Mouse (Mus musculus) hindbrain, postnatal 0 days (tissue): ENCODE data around the gene Ube2s. TPM values are rescaled to one million over a fixed set of nuclear protein-coding genes. Genes with fewer than 3 reads are reported as not detected.
"Not testable (repeated sequence)": the region's sequence is repeated elsewhere in the genome, so short reads cannot be mapped to it uniquely, and the experiment has no call there.

ENCODE experiments used
- ATAC-seq: fragments of 200-750 bp; cut with Nextera tagmentation; 2 replicates; pipeline ENCODE4 v1.8.0; 2017; ENCODE audit warnings: mild to moderate bottlenecking, moderate TSS enrichment, moderate library complexity
- DNase-seq: peaks from one replicate; pipeline ENCODE4 v3.0.0-alpha.2; 2015; ENCODE audit warnings: low spot score
- H3K27ac ChIP-seq: fragments of 300-500 bp; sonication (generic); 2 replicates; pipeline ENCODE4 v1.5.1; 2014; ENCODE audit warnings: mild to moderate bottlenecking
- H3K27me3 ChIP-seq: fragments of 300-500 bp; sonication (generic); 2 replicates; pipeline ENCODE4 v1.6.1; 2014; ENCODE audit warnings: low read length, mixed read lengths; ENCODE audit not compliant: insufficient read depth
- H3K36me3 ChIP-seq: fragments of 300-500 bp; sonication (generic); 2 replicates; pipeline ENCODE4 v1.6.1; 2014; ENCODE audit warnings: low read length, mixed read lengths; ENCODE audit not compliant: insufficient read depth
- H3K4me1 ChIP-seq: fragments of 300-500 bp; sonication (generic); 2 replicates; pipeline ENCODE4 v1.6.1; 2014; ENCODE audit warnings: antibody characterized with exemption, low read length, mixed read lengths; ENCODE audit not compliant: insufficient read depth
- H3K4me2 ChIP-seq: fragments of 300-500 bp; sonication (generic); 2 replicates; pipeline ENCODE4 v1.6.1; 2014; ENCODE audit warnings: low read depth, mild to moderate bottlenecking, low read length, moderate library complexity, mixed read lengths
- H3K4me3 ChIP-seq: fragments of 300-500 bp; sonication (generic); 2 replicates; pipeline ENCODE4 v1.5.1; 2014; ENCODE audit warnings: low read length
- H3K9ac ChIP-seq: fragments of 300-500 bp; sonication (generic); replicated peaks from 2 replicates; pipeline ENCODE4 v1.6.1; 2014; ENCODE audit warnings: mild to moderate bottlenecking, low read length, moderate library complexity, mixed read lengths
- H3K9me3 ChIP-seq: fragments of 300-500 bp; sonication (generic); 2 replicates; pipeline ENCODE4 v1.6.1; 2016; ENCODE audit warnings: low read length, mixed read lengths
- CTCF ChIP-seq: IDR thresholded peaks from 2 replicates; pipeline ENCODE4 v1.5.1; 2016; ENCODE audit warnings: antibody characterized with exemption, control low read depth, low read depth
- WGBS: fragments of 180-500 bp; shearing (Covaris S2); extraction: QIAGEN DNeasy Blood & Tissue Kit; methylation state at CpG from one replicate; pipeline ENCODE4 v1.1.7; 2014; 5-methylcytosine and 5-hydroxymethylcytosine counted together
- polyA plus RNA-seq: library from polyadenylated mRNA; unstranded; fragments of >200 nt; fragmentation: Nextera tagmentation; extraction: Ambion mirVana; gene quantifications from 2 replicates; pipeline ENCODE4 v1.2.1, GENCODE M21; 2015
- total RNA-seq: library from RNA; depleted of rRNA; stranded (reverse); fragments of >200 nt; gene quantifications from 2 replicates; pipeline ENCODE4 v1.2.3, GENCODE M21; 2014; rRNA removed

The Ube2s gene
- total RNA-seq (264 and 324 TPM in 2 replicates), polyA plus RNA-seq (223 and 233 TPM in 2 replicates)

DNA sequence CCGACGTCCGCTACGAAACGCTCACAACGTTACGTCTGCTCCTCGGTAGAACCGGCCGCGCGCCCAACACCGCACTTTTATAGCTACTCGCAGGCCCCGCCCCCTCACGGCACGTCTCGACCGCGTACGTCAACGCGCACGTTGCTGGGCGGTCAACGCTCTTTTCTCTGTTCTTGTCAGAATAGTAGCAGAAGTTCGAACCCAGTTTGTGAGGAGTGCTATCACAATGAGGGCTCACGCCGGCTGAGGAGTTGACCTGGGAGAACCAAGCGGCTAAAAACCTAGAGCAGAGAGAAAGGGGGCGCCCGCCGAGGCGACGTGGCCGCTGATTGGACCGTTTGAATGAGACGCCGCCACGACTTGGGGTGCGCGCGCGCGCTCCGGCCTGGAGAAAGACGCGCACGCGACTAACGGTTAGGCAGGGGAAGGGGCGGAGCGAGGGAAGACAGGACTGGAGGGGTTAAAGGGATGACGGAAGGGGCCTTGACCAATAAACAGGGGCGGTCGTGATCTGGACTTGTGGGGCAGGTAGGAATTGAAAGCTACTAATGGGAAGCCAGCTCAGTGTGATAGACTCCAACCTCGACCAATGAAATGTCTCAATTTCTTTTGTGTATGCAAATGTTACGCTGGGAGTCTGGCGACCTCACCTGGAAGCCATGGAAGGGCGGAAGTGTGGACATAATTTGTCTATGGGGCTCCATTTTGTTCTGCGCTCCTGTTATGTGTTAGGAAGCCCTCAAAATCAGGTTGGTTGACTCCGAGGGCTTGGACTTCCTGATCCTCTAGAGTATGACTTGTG, at the start of gene Ube2s:
TSS of gene Ube2s (minus strand) at position 288 of the 802 bp plus-strand sequence.
- DNase-seq = peak; percentile 100
- TF ChIP-seq CTCF = peak; percentile 59
- Histone ChIP-seq H3K4me1 (peaks cover 5% of the 10 kb centered on the region), H3K36me3 (peaks cover 15% of the 10 kb centered on the region; the same call in 1 of the 2 replicates), H3K9me3 (no peaks in the 10 kb centered on the region), H3K27ac (peak within 1 kb of the TSS; percentile 95), H3K27me3 (no peaks in the 10 kb centered on the region), H3K4me3 (peak within 1 kb of the TSS; percentile 99), H3K4me2 (peak within 1 kb of the TSS; percentile 85), H3K9ac (peak within 1 kb of the TSS; percentile 91)
- under 1% methylated on average over 62 of the region's 62 CpGs for WGBS
- ATAC-seq = peak; percentile 99

DNA sequence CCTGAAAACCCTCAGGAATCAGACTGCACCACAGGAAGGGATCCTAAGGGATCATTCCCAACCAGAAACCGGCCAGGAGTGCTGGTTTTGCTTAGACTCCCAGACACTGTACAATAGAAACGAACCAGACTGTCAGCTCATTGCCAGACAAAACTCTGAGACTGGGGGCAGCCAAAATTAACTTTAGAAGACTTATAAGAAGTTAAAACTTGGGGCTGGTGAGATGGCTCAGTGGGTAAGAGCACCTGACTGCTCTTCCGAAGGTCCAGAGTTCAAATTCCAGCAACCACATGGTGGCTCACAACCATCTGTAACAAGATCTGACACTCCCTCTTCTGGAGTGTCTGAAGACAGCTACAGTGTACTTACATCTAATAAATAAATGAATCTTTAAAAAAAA, 48.5 kb upstream of the Ube2s start:
- not testable (repeated sequence) for H3K27me3 ChIP-seq, H3K4me3 ChIP-seq, ATAC-seq, H3K36me3 ChIP-seq, H3K9ac ChIP-seq, H3K4me1 ChIP-seq, H3K4me2 ChIP-seq, H3K9me3 ChIP-seq, H3K27ac ChIP-seq, DNase-seq
- WGBS = 70% methylated on average over 3 of the region's 3 CpGs

DNA sequence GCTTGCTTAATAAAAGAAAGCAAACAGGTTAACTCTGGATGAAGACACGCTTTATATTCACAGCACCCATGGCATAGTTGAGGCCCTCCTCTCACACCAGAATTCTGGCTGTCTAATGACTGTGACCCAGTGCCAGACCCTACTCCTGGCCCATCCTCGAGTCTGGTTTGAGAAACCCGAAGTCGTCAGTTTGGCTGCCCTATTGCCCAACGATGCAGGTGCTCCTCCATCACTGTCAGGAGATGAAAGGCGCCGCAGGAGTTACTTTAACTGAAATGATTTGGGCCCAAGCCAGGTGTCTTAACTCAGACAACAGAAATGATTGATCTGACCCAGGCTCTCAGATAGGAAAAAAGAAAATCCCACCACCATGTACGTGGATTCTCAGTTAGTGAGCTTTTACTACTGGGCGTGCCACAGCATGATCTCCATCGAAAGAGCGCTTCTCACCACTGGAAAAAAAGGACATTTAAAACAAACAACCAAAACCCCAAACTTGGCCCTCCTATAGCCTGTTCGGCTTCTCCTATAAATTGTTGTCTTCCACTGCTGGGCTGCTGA, 47.1 kb upstream of the Ube2s start:
- no peak overlapping the region for H3K9ac ChIP-seq
- H3K27ac ChIP-seq = no peak overlapping the region
- no peak overlapping the region for H3K4me3 ChIP-seq
- ATAC-seq (no peak), DNase-seq (no peak)
- H3K4me1 ChIP-seq = no peaks in the 10 kb centered on the region
- no peaks in the 10 kb centered on the region for H3K27me3 ChIP-seq
- no peak overlapping the region for H3K4me2 ChIP-seq
- no peaks in the 10 kb centered on the region for H3K36me3 ChIP-seq
- H3K9me3 ChIP-seq = no peaks in the 10 kb centered on the region
- WGBS = 65% methylated on average over 12 of the region's 12 CpGs
- no peak for TF ChIP-seq CTCF

DNA sequence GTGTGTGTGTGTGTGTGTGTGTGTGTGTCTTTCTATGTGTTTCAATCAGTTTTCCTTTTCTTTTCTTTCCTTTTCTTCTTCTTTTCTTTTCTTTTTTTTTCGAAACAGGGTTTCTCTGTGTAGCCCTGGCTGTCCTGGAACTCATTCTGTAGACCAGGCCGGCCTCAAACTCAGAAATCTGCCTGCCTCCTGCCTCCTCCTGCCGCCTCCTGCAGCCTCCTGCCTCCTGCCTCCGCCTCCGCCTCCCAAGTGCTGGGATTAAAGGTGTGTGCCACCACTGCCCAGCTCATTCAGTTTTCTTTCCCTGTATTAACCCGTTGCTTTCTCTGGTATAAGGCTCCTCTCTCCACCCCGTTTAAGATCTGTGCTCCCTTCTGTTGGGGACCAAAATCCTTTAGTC, 44.9 kb upstream of the Ube2s start:
- no peaks in the 10 kb centered on the region for H3K9me3 ChIP-seq
- H3K4me1 ChIP-seq = no peaks in the 10 kb centered on the region
- no peak overlapping the region for H3K9ac ChIP-seq
- no peaks in the 10 kb centered on the region for H3K27me3 ChIP-seq
- H3K4me3 ChIP-seq = no peak overlapping the region
- no peak for ATAC-seq
- H3K4me2 ChIP-seq = no peak overlapping the region
- H3K36me3 ChIP-seq = no peaks in the 10 kb centered on the region
- 69% methylated on average over 7 of the region's 7 CpGs for WGBS
- no peak for TF ChIP-seq CTCF
- H3K27ac ChIP-seq = no peak overlapping the region
- DNase-seq = no peak

- no peak overlapping the region for H3K27ac ChIP-seq
- no peak overlapping the region for H3K4me2 ChIP-seq
Observed at GRCm38 (mm10) chr7:4856508-4856907, 44.1 kb upstream of the Ube2s start.

GRCm38 (mm10) chr7:4853613-4854012, 41.2 kb upstream of the Ube2s start:
- H3K36me3 ChIP-seq = no peaks in the 10 kb centered on the region
- no peak overlapping the region for H3K4me3 ChIP-seq
- no peaks in the 10 kb centered on the region for H3K4me1 ChIP-seq
- no peaks in the 10 kb centered on the region for H3K9me3 ChIP-seq
- no peak for TF ChIP-seq CTCF
- DNase-seq (no peak), ATAC-seq (no peak)
- no peak overlapping the region for H3K27ac ChIP-seq
- no peak overlapping the region for H3K9ac ChIP-seq
- no peak overlapping the region for H3K4me2 ChIP-seq
- 81% methylated on average over 3 of the region's 3 CpGs for WGBS
- no peaks in the 10 kb centered on the region for H3K27me3 ChIP-seq

More at GRCm38 (mm10) chr7:4856508-4856907, 44.1 kb upstream of the Ube2s start:
- H3K27me3 ChIP-seq = no peaks in the 10 kb centered on the region
- no peak for DNase-seq
- no peak overlapping the region for H3K9ac ChIP-seq
- H3K36me3 ChIP-seq = no peaks in the 10 kb centered on the region
- no peaks in the 10 kb centered on the region for H3K9me3 ChIP-seq
- H3K4me1 ChIP-seq = no peaks in the 10 kb centered on the region
- no peak for ATAC-seq
- no peak overlapping the region for H3K4me3 ChIP-seq
- TF ChIP-seq CTCF = no peak
- WGBS = 85% methylated on average over 9 of the region's 9 CpGs

DNA sequence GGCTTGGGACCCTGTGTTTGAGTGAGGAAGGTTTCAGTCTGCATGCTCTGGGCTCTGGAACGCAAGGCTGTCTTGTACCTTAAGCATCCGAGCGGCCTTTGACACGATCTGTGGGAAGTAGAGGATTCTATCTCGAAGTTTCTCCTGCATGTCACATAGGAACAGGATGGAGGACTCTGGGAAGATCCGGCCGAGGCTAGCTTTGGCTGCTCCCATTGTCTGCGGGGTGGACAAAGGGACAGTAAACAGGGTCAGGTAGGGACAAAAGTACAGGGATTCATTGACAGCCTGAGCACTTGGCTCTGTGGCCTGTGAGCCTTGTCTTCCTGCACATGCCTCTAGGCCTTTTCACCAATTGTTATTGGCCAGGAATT, 38.9 kb upstream of the Ube2s start:
- Histone ChIP-seq H3K27ac (no peak overlapping the region), H3K9me3 (no peaks in the 10 kb centered on the region), H3K4me1 (no peaks in the 10 kb centered on the region), H3K27me3 (no peaks in the 10 kb centered on the region), H3K4me2 (no peak overlapping the region), H3K9ac (no peak overlapping the region), H3K4me3 (no peak overlapping the region), H3K36me3 (no peaks in the 10 kb centered on the region)
- DNase-seq (no peak), ATAC-seq (no peak)
- no peak for TF ChIP-seq CTCF
- 70% methylated on average over 8 of the region's 8 CpGs for WGBS
